Mouse (Mus musculus) megakaryocyte-erythroid progenitor cell, adult 5-6 weeks (primary cell): ENCODE results near the gene Ndufb10. TPM values are rescaled to one million over a fixed set of nuclear protein-coding genes. Genes with fewer than 3 reads are reported as not detected.

Experiments used
- ATAC-seq: replicated peaks from 2 replicates; pipeline ENCODE4 v1.8.0; 2016; ENCODE audit warnings: mild to moderate bottlenecking, inconsistent platforms; ENCODE audit not compliant: severe bottlenecking, poor library complexity, low FRiP score, low TSS enrichment
- total RNA-seq, 2 experiments: library from RNA; stranded (forward) in 1 of 2; stranded (reverse) in 1 of 2; fragments of 200-1000, 215-1000 nt in 1 of 2; fragments of >200 nt in 1 of 2; fragmentation: Nextera tagmentation in 1 of 2; gene quantifications; 2 replicates each; pipeline ENCODE4 v1.2.3; 2014 to 2017

The Ndufb10 gene
- total RNA-seq, 2 experiments from 2014 or later: 299 to 415 TPM

DNA sequence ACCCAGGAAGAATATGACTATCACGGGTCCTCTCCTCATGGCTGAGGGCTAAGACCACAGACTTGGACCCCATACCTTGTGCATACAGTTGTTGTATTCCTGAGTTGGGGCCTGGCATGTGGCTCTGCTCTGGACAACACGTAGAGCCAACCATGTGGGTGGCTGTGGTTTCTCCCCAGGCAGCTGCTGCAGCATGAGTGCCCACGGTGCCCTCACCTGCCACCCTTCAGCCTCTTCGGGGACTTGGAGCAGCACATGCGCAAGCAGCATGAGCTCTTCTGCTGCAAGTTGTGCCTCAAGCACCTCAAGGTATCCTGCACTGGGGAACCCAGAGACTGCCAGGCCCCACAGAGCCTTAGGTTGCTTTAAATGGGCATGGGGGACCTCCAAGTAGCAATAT lies 47.4 kb downstream of the Ndufb10 start:
- ATAC-seq: no peak

DNA sequence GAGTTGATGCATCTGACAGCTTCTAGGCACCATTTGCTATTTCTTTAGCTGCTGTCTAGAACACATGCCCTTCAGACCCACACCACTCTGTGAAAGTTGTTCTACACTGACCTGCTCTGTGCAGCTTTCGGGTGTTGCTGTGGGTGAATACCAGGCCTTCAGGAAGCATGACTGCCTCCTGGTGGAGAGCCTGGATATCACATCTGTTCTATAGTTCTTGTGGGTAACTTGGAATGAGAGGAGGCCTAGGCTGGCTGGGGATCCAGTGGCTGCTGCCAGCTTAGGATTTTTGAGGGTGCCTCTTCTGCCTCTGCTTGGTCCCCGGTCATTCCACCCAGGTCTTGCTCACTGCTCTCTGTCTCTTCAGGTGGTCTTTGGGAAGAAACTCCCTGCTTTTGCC lies 48.1 kb downstream of the Ndufb10 start:
- ATAC-seq: peak; percentile 53; the same call in 1 of the 2 replicates

DNA sequence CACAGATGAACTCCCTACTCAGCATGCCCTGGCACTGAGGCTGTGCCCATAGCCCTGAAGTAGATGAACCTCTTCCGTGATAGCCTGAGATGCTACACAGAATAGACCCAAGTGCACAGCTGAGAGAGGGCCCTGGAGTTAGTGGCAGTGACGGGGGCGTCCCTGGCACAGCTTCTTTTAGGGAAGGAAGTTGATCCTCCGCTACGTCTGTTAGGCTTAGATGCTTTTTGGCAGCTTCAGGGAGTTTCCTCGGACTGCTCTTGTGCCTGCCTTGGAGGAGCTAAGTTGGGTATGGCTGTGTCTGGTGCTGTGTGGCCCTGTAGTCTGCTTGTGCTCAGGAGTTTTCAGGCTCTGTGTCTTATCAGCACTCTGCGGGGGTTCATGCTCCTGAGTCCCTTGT lies 50.0 kb downstream of the Ndufb10 start:
- ATAC-seq: no peak

DNA sequence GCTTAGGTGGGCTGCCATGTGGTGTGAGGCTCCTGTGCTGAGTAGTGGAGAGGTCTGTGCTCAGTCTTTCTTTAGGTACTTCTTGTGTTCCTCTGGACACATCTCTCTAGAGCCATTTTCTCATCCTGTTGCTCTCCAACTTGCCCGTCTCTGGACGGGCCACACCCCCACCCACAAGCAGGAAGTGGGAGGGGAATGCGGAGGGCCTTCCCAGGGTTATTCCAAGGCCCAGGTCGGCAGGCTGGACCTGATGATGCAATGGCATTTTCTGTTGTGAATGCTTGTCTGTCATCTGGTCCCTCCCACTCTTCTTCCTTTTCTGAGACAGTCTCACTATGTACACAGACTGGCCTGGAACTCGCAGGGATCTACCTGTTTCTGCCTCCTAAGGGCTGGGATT lies 52.1 kb downstream of the Ndufb10 start:
- ATAC-seq: no peak

Other genes with a start within 250 kb of the Ndufb10 start
- 35.8 and 38.7 TPM in 2 replicates for gene Mlst8, start 245.4 kb downstream of the Ndufb10 start, total RNA-seq (2014; fragmentation: Nextera tagmentation)
- gene Mlst8, start 245.4 kb downstream of the Ndufb10 start, total RNA-seq (2017): 17.2 and 36.1 TPM in 2 replicates
- gene Caskin1, start 235.9 kb downstream of the Ndufb10 start, total RNA-seq (2014; fragmentation: Nextera tagmentation): not detected in 2 replicates
- gene Caskin1, start 235.9 kb downstream of the Ndufb10 start, total RNA-seq (2017): not detected in 2 replicates
- gene Traf7, start 196.5 kb downstream of the Ndufb10 start, total RNA-seq (2014; fragmentation: Nextera tagmentation): 111 and 143 TPM in 2 replicates
- 66.3 and 84.8 TPM in 2 replicates for gene Traf7, start 196.5 kb downstream of the Ndufb10 start, total RNA-seq (2017)
- not detected in 2 replicates for gene Rab26, start 190.3 kb downstream of the Ndufb10 start, total RNA-seq (2014; fragmentation: Nextera tagmentation)
- gene Rab26, start 190.3 kb downstream of the Ndufb10 start, total RNA-seq (2017): 1.3 TPM in 1 of 2 replicates, not detected in the other
- 17.2 and 20.5 TPM in 2 replicates for gene Pkd1, start 174.6 kb downstream of the Ndufb10 start, total RNA-seq (2014; fragmentation: Nextera tagmentation)
- gene Pkd1, start 174.6 kb downstream of the Ndufb10 start, total RNA-seq (2017): 4.6 and 5.4 TPM in 2 replicates
- gene Tsc2, start 91.8 kb downstream of the Ndufb10 start, total RNA-seq (2014; fragmentation: Nextera tagmentation): 70.8 and 101 TPM in 2 replicates
- 39.0 and 44.3 TPM in 2 replicates for gene Tsc2, start 91.8 kb downstream of the Ndufb10 start, total RNA-seq (2017)
- gene Nthl1, start 91.8 kb downstream of the Ndufb10 start, total RNA-seq (2014; fragmentation: Nextera tagmentation): 7.8 and 14.1 TPM in 2 replicates
- 4.6 and 12.9 TPM in 2 replicates for gene Nthl1, start 91.8 kb downstream of the Ndufb10 start, total RNA-seq (2017)
- 1.0 TPM in 1 of 2 replicates, not detected in the other for gene Slc9a3r2, start 74.2 kb downstream of the Ndufb10 start, total RNA-seq (2014; fragmentation: Nextera tagmentation)
- 0.38 and 1.6 TPM in 2 replicates for gene Slc9a3r2, start 74.2 kb downstream of the Ndufb10 start, total RNA-seq (2017)
- 2.0 TPM in 1 of 2 replicates, not detected in the other for gene Npw, start 66.0 kb downstream of the Ndufb10 start, total RNA-seq (2014; fragmentation: Nextera tagmentation)
- gene Npw, start 66.0 kb downstream of the Ndufb10 start, total RNA-seq (2017): not detected in 2 replicates
- 44.9 and 65.2 TPM in 2 replicates for gene Zfp598, start 54.8 kb downstream of the Ndufb10 start, total RNA-seq (2014; fragmentation: Nextera tagmentation)
- 24.7 and 32.1 TPM in 2 replicates for gene Zfp598, start 54.8 kb downstream of the Ndufb10 start, total RNA-seq (2017)
- not detected in 2 replicates for gene Syngr3, start 34.5 kb downstream of the Ndufb10 start, total RNA-seq (2014; fragmentation: Nextera tagmentation)
- not detected in 2 replicates for gene Syngr3, start 34.5 kb downstream of the Ndufb10 start, total RNA-seq (2017)
- 39.2 and 44.6 TPM in 2 replicates for gene Gfer, start 28.3 kb downstream of the Ndufb10 start, total RNA-seq (2014; fragmentation: Nextera tagmentation)
- gene Gfer, start 28.3 kb downstream of the Ndufb10 start, total RNA-seq (2017): 67.2 and 87.0 TPM in 2 replicates
- 3.5 TPM in 1 of 2 replicates, not detected in the other for gene Noxo1, start 28.2 kb downstream of the Ndufb10 start, total RNA-seq (2014; fragmentation: Nextera tagmentation)
- gene Noxo1, start 28.2 kb downstream of the Ndufb10 start, total RNA-seq (2017): 0.53 and 2.0 TPM in 2 replicates
- 58.4 and 91.1 TPM in 2 replicates for gene Tbl3, start 16.8 kb downstream of the Ndufb10 start, total RNA-seq (2014; fragmentation: Nextera tagmentation)
- gene Tbl3, start 16.8 kb downstream of the Ndufb10 start, total RNA-seq (2017): 48.9 and 54.8 TPM in 2 replicates
- gene Rnf151, start 6.4 kb downstream of the Ndufb10 start, total RNA-seq (2014; fragmentation: Nextera tagmentation): 0.72 TPM in 1 of 2 replicates, not detected in the other
- 0.27 TPM in 1 of 2 replicates, not detected in the other for gene Rnf151, start 6.4 kb downstream of the Ndufb10 start, total RNA-seq (2017)
- gene Rps2, start 6.4 kb downstream of the Ndufb10 start, total RNA-seq (2014; fragmentation: Nextera tagmentation): 6,242 and 6,563 TPM in 2 replicates
- 1,324 and 2,144 TPM in 2 replicates for gene Rps2, start 6.4 kb downstream of the Ndufb10 start, total RNA-seq (2017)
- gene Rpl3l, start 3.3 kb upstream of the Ndufb10 start, total RNA-seq (2014; fragmentation: Nextera tagmentation): 0.76 TPM in 1 of 2 replicates, not detected in the other
- 2.0 TPM in 1 of 2 replicates, not detected in the other for gene Rpl3l, start 3.3 kb upstream of the Ndufb10 start, total RNA-seq (2017)
- 42.8 and 43.9 TPM in 2 replicates for gene Msrb1, start 12.2 kb upstream of the Ndufb10 start, total RNA-seq (2014; fragmentation: Nextera tagmentation)
- gene Msrb1, start 12.2 kb upstream of the Ndufb10 start, total RNA-seq (2017): 34.6 and 54.0 TPM in 2 replicates
- gene Hs3st6, start 28.5 kb upstream of the Ndufb10 start, total RNA-seq (2014; fragmentation: Nextera tagmentation): not detected in 2 replicates
- not detected in 2 replicates for gene Hs3st6, start 28.5 kb upstream of the Ndufb10 start, total RNA-seq (2017)
- 1.4 and 1.5 TPM in 2 replicates for gene Meiob, start 79.8 kb upstream of the Ndufb10 start, total RNA-seq (2014; fragmentation: Nextera tagmentation)
- gene Meiob, start 79.8 kb upstream of the Ndufb10 start, total RNA-seq (2017): 0.95 and 1.4 TPM in 2 replicates
- gene Hagh, start 115.7 kb upstream of the Ndufb10 start, total RNA-seq (2014; fragmentation: Nextera tagmentation): 43.2 and 68.2 TPM in 2 replicates
- gene Hagh, start 115.7 kb upstream of the Ndufb10 start, total RNA-seq (2017): 29.1 and 32.3 TPM in 2 replicates
- 20.1 and 35.1 TPM in 2 replicates for gene Fahd1, start 125.9 kb upstream of the Ndufb10 start, total RNA-seq (2014; fragmentation: Nextera tagmentation)
- gene Fahd1, start 125.9 kb upstream of the Ndufb10 start, total RNA-seq (2017): 15.7 and 34.7 TPM in 2 replicates
- not detected in 2 replicates for gene Igfals, start 141.5 kb upstream of the Ndufb10 start, total RNA-seq (2014; fragmentation: Nextera tagmentation)
- not detected in 2 replicates for gene Igfals, start 141.5 kb upstream of the Ndufb10 start, total RNA-seq (2017)
- gene Nubp2, start 161.9 kb upstream of the Ndufb10 start, total RNA-seq (2014; fragmentation: Nextera tagmentation): 107 and 121 TPM in 2 replicates
- 35.5 and 97.0 TPM in 2 replicates for gene Nubp2, start 161.9 kb upstream of the Ndufb10 start, total RNA-seq (2017)
- gene Spsb3, start 162.2 kb upstream of the Ndufb10 start, total RNA-seq (2014; fragmentation: Nextera tagmentation): 24.6 and 29.3 TPM in 2 replicates
- 11.8 and 12.2 TPM in 2 replicates for gene Spsb3, start 162.2 kb upstream of the Ndufb10 start, total RNA-seq (2017)
- 9.1 and 11.8 TPM in 2 replicates for gene Eme2, start 170.6 kb upstream of the Ndufb10 start, total RNA-seq (2014; fragmentation: Nextera tagmentation)
- gene Eme2, start 170.6 kb upstream of the Ndufb10 start, total RNA-seq (2017): 13.7 and 15.2 TPM in 2 replicates
- 63.9 and 78.3 TPM in 2 replicates for gene Mrps34, start 170.6 kb upstream of the Ndufb10 start, total RNA-seq (2014; fragmentation: Nextera tagmentation)
- gene Mrps34, start 170.6 kb upstream of the Ndufb10 start, total RNA-seq (2017): 31.3 and 37.6 TPM in 2 replicates
- 54.4 and 85.5 TPM in 2 replicates for gene Nme3, start 172.0 kb upstream of the Ndufb10 start, total RNA-seq (2014; fragmentation: Nextera tagmentation)
- gene Nme3, start 172.0 kb upstream of the Ndufb10 start, total RNA-seq (2017): 40.5 and 46.3 TPM in 2 replicates
- gene Mapk8ip3, start 212.5 kb upstream of the Ndufb10 start, total RNA-seq (2014; fragmentation: Nextera tagmentation): 104 and 107 TPM in 2 replicates
- gene Mapk8ip3, start 212.5 kb upstream of the Ndufb10 start, total RNA-seq (2017): 27.0 and 35.3 TPM in 2 replicates
- gene Jpt2, start 236.2 kb upstream of the Ndufb10 start, total RNA-seq (2014; fragmentation: Nextera tagmentation): 74.2 and 79.1 TPM in 2 replicates
- gene Jpt2, start 236.2 kb upstream of the Ndufb10 start, total RNA-seq (2017): 77.8 and 78.2 TPM in 2 replicates